Mouse (Mus musculus): ENCODE results near the gene Cib3.

The Cib3 gene

GRCm38 (mm10) chr8:72212751-72213150 is at the start of gene Cib3:
Cib3 (minus strand) TSS chr8:72212837.
- DNase-seq = peak; percentile 10

- DNase-seq = no peak
Measured at GRCm38 (mm10) chr8:72261872-72262271, 49.2 kb upstream of the Cib3 start.

- DNase-seq = no peak
Measured at GRCm38 (mm10) chr8:72261431-72261830, 48.8 kb upstream of the Cib3 start.

GRCm38 (mm10) chr8:72261019-72261418 is 48.4 kb upstream of the Cib3 start:
- peak; percentile 39 for DNase-seq

GRCm38 (mm10) chr8:72260585-72260984 is 47.9 kb upstream of the Cib3 start:
- no peak for DNase-seq

GRCm38 (mm10) chr8:72259862-72260261 is 47.2 kb upstream of the Cib3 start:
- DNase-seq = no peak

GRCm38 (mm10) chr8:72257902-72258238 is 45.2 kb upstream of the Cib3 start:
- no peak for DNase-seq

GRCm38 (mm10) chr8:72257171-72257901 is 44.7 kb upstream of the Cib3 start:
- no peak for DNase-seq

- no peak for DNase-seq
Measured at GRCm38 (mm10) chr8:72244610-72245009, 32.0 kb upstream of the Cib3 start.

GRCm38 (mm10) chr8:72242226-72242625 is 29.6 kb upstream of the Cib3 start:
- no peak for DNase-seq

- no peak for DNase-seq
Measured at GRCm38 (mm10) chr8:72240951-72241350, 28.3 kb upstream of the Cib3 start.

GRCm38 (mm10) chr8:72240403-72240763 is 27.7 kb upstream of the Cib3 start:
- DNase-seq = no peak

- peak; percentile 98 for DNase-seq
Measured at GRCm38 (mm10) chr8:72239499-72240402, 27.1 kb upstream of the Cib3 start, which contains the start of gene Ap1m1. Ap1m1 (plus strand) TSS chr8:72240018.

GRCm38 (mm10) chr8:72222656-72223055 is 10.0 kb upstream of the Cib3 start:
- DNase-seq = no peak

GRCm38 (mm10) chr8:72220758-72221157 is 8.1 kb upstream of the Cib3 start:
- DNase-seq = no peak

GRCm38 (mm10) chr8:72219541-72220363 is 7.1 kb upstream of the Cib3 start, which contains the start of gene Fam32a:
Fam32a (plus strand) TSS chr8:72219730.
- DNase-seq = peak; percentile 91

GRCm38 (mm10) chr8:72218781-72219540 is 6.3 kb upstream of the Cib3 start:
- DNase-seq = no peak

GRCm38 (mm10) chr8:72215871-72216270 is 3.2 kb upstream of the Cib3 start:
- DNase-seq = no peak

- DNase-seq = no peak
Measured at GRCm38 (mm10) chr8:72215060-72215459, 2.4 kb upstream of the Cib3 start.

GRCm38 (mm10) chr8:72213536-72213935 is 899 bp upstream of the Cib3 start, which contains the start of gene Gm11034:
Gm11034 (minus strand) TSS chr8:72213636.
- no peak for DNase-seq

- no peak for DNase-seq
Measured at GRCm38 (mm10) chr8:72211846-72212245, 791 bp downstream of the Cib3 start.

- DNase-seq = no peak
Measured at GRCm38 (mm10) chr8:72210710-72211109, 1.9 kb downstream of the Cib3 start.

Data from right cerebral cortex, adult 18-20 months (tissue).